Mouse (Mus musculus): ENCODE results near the gene Prpf4. TPM values are rescaled to one million over a fixed set of nuclear protein-coding genes. Genes with fewer than 3 reads are reported as not detected.

Prpf4 gene
- total and polyA plus RNA-seq, 3 experiments: 26.9 to 37.9 TPM; not detected in 1

DNA sequence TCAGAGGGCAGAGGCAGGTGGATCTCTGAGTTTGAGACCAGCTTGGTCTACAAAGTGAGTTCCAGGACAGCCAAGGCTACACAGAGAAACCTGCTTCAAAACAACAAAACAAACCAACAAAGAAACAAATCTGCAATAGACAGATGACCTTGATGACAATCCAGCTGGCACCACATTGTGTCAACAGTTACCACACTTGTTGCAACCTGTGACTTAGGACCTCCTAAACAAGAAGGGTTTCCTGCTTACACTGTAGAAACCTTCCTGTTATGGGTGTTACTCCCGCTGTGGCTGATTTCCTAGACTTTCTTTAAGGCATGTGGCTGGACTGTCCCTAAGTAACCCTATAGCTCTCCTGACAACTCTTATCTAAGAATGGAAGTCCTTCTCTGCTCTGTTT is 12.8 kb upstream of the Prpf4 start:
- H3K27ac ChIP-seq (ENCODE audit: control insufficient read depth, low read depth, low read length): no peak overlapping the region
- H3K4me3 ChIP-seq (ENCODE audit: control insufficient read depth in 1 of 2, insufficient read depth in 1 of 2, low read depth in 2 of 2, low read length in 2 of 2): no peak overlapping the region
- H3K9me3 ChIP-seq (replicated peaks; ENCODE audit: insufficient read depth, low read length): no peaks in the 10 kb centered on the region
- H3K4me1 ChIP-seq (ENCODE audit: control insufficient read depth in 1 of 2, insufficient read depth in 2 of 2, low read length in 2 of 2): peaks cover 4 to 8% of the 10 kb centered on the region in 2 experiments
- H3K9ac ChIP-seq (ENCODE audit: control insufficient read depth, low read depth, low read length, poor library complexity, severe bottlenecking): no peak overlapping the region
- no peaks in the 10 kb centered on the region for H3K27me3 ChIP-seq (ENCODE audit: control insufficient read depth in 1 of 2, insufficient read depth in 2 of 2, low read length in 2 of 2)
- DNase-seq (ENCODE audit: low read depth, low spot score): no peak
- H3K79me2 ChIP-seq (ENCODE audit: control insufficient read depth, insufficient read depth, low read length, poor library complexity): peaks cover 4% of the 10 kb centered on the region; the same call in 1 of the 2 replicates
- TF ChIP-seq CTCF (IDR thresholded peaks at IDR 0.05 in 2 of 3, conservative IDR thresholded peaks at IDR 0.05 in 1 of 3; ENCODE audit: control insufficient read depth in 1 of 3, insufficient read depth in 1 of 3, low read depth in 2 of 3, low read length in 3 of 3, poor library complexity in 1 of 3, severe bottlenecking in 1 of 3) (no peak), ZC3H11A (IDR thresholded peaks at IDR 0.05; ENCODE audit: low read depth, low read length) (no peak), SIN3A (IDR thresholded peaks at IDR 0.05; ENCODE audit: low read length) (no peak), NELFE (IDR thresholded peaks at IDR 0.05; ENCODE audit: low read depth, low read length) (no peak), E2F4 (IDR thresholded peaks at IDR 0.05; ENCODE audit: borderline replicate concordance, low read depth, low read length) (no peak), POLR2AphosphoS5 (IDR thresholded peaks at IDR 0.05; ENCODE audit: borderline replicate concordance, low read depth, low read length) (no peak), KAT2A (conservative IDR thresholded peaks at IDR 0.05; ENCODE audit: low read depth, low read length) (no peak), RCOR1 (IDR thresholded peaks at IDR 0.05; ENCODE audit: low read depth, low read length) (no peak), MYB (IDR thresholded peaks at IDR 0.05; ENCODE audit: low read depth, low read length) (no peak), MXI1 (IDR thresholded peaks at IDR 0.05; ENCODE audit: low read depth, low read length) (no peak), BHLHE40 (IDR thresholded peaks at IDR 0.05; ENCODE audit: borderline replicate concordance, low read depth, low read length) (no peak), TCF12 (IDR thresholded peaks at IDR 0.05; ENCODE audit: low read depth, low read length) (no peak), GABPA (IDR thresholded peaks at IDR 0.05; ENCODE audit: low read depth, low read length) (no peak), TBP (IDR thresholded peaks at IDR 0.05; ENCODE audit: low read depth, low read length) (no peak), ZNF384 (IDR thresholded peaks at IDR 0.05; ENCODE audit: low read depth, low read length) (no peak), ZMIZ1 (IDR thresholded peaks at IDR 0.05; ENCODE audit: low read depth, low read length) (no peak), MAX (IDR thresholded peaks at IDR 0.05; ENCODE audit: low read length) (no peak), RAD21 (IDR thresholded peaks at IDR 0.05; ENCODE audit: low read depth, low read length) (no peak)
- H3K36me3 ChIP-seq (ENCODE audit: control insufficient read depth in 1 of 2, insufficient read depth in 2 of 2, low read length in 2 of 2): peaks cover 11 to 18% of the 10 kb centered on the region in 2 experiments

DNA sequence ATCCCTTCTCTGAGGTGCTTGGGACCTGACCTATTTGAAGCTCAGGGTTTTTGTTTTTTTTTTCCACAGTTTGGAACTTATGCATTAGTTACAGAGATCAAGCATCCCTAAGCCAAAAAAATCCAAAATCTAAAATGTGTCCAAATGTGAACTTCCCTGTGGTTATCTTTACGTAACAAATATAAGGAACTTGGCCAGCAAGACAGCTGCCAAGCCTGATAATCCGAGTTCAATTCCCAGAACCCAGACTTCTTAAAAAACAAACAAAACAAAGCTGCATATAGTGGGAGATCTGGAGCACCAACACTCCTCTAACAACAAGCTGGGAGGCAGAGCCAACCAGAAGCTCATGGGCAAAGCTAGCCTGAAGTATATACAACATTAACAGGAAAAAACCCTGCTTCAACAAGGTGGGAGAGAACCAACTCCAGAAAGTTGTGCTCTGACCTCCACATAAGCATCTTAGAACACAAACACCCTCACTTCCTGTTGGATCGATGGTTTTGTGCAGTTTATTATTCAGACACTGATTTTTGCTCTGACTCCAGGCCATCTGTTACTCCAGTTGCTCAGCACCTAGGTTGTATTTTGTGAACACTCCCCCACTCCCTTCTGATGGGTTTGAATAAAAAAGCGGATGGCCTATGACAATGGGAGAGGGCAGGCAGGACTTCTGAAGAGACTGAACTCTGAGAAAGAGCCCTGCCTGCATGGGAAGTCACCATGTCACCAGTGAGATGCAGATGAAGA is 10.8 kb upstream of the Prpf4 start:
- H3K79me2 ChIP-seq (ENCODE audit: control insufficient read depth, insufficient read depth, low read length, poor library complexity): peaks cover 6% of the 10 kb centered on the region; the same call in 1 of the 2 replicates
- TF ChIP-seq EP300 (IDR thresholded peaks at IDR 0.05; ENCODE audit: low read depth in 1 of 2, low read length in 2 of 2) (peak; percentile 36 to 55; a peak in 3 of 4 replicates), TBP (IDR thresholded peaks at IDR 0.05; ENCODE audit: low read depth, low read length) (no peak), TAL1 (IDR thresholded peaks at IDR 0.05; ENCODE audit: low read length) (peak; percentile 85), MYB (IDR thresholded peaks at IDR 0.05; ENCODE audit: low read depth, low read length) (no peak), CHD2 (IDR thresholded peaks at IDR 0.05; ENCODE audit: low read length) (no peak), ETS1 (IDR thresholded peaks at IDR 0.05; ENCODE audit: low read depth, low read length) (0 out of 2 replicates have a peak, but pooled peaks have one; percentile 38), TCF12 (IDR thresholded peaks at IDR 0.05; ENCODE audit: low read depth, low read length) (peak; percentile 69; the same call in 1 of the 2 replicates), MEF2A (IDR thresholded peaks at IDR 0.05; ENCODE audit: extremely low read depth, insufficient replicate concordance, low read depth, low read length, poor library complexity, severe bottlenecking) (no peak), ZMIZ1 (IDR thresholded peaks at IDR 0.05; ENCODE audit: low read depth, low read length) (no peak), GATA1 (IDR thresholded peaks at IDR 0.05; ENCODE audit: low read depth, low read length) (peak; percentile 67)
- H3K27ac ChIP-seq (ENCODE audit: control insufficient read depth, low read depth, low read length): no peak overlapping the region
- H3K4me1 ChIP-seq (ENCODE audit: control insufficient read depth in 1 of 2, insufficient read depth in 2 of 2, low read length in 2 of 2): peaks cover 4 to 8% of the 10 kb centered on the region in 2 experiments
- no peaks in the 10 kb centered on the region for H3K9me3 ChIP-seq (replicated peaks; ENCODE audit: insufficient read depth, low read length)
- H3K9ac ChIP-seq (ENCODE audit: control insufficient read depth, low read depth, low read length, poor library complexity, severe bottlenecking): no peak overlapping the region
- no peaks in the 10 kb centered on the region for H3K27me3 ChIP-seq (ENCODE audit: control insufficient read depth in 1 of 2, insufficient read depth in 2 of 2, low read length in 2 of 2)
- peak; percentile 37 for DNase-seq (ENCODE audit: low read depth, low spot score)
- no peak overlapping the region for H3K4me3 ChIP-seq (ENCODE audit: control insufficient read depth in 1 of 2, insufficient read depth in 1 of 2, low read depth in 2 of 2, low read length in 2 of 2)
- H3K36me3 ChIP-seq (ENCODE audit: control insufficient read depth in 1 of 2, insufficient read depth in 2 of 2, low read length in 2 of 2): peaks cover 11 to 34% of the 10 kb centered on the region in 2 experiments

All from MEL (cell line).